Mouse (Mus musculus) heart, embryonic 12.5 days (tissue): ENCODE measurements around the gene 5730480H06Rik. TPM values are rescaled to one million over a fixed set of nuclear protein-coding genes. Genes with fewer than 3 reads are reported as not detected.

Experiments used
- ATAC-seq: fragments of 200-750 bp; cut with Nextera tagmentation; 2 replicates; pipeline ENCODE4 v1.8.0; 2017; ENCODE audit warnings: moderate TSS enrichment, moderate library complexity; ENCODE audit not compliant: insufficient number of reproducible peaks, low FRiP score
- H3K27ac ChIP-seq: fragments of 300-500 bp; sonication (generic); 2 replicates; pipeline ENCODE4 v1.5.1; 2016; ENCODE audit warnings: mild to moderate bottlenecking, moderate library complexity; ENCODE audit not compliant: poor library complexity, severe bottlenecking
- H3K27me3 ChIP-seq: fragments of 300-500 bp; sonication (generic); replicated peaks from 2 replicates; pipeline ENCODE4 v1.6.1; 2016; ENCODE audit warnings: mild to moderate bottlenecking, moderate library complexity
- H3K36me3 ChIP-seq: fragments of 300-500 bp; sonication (generic); 2 replicates; pipeline ENCODE4 v1.6.1; 2016; ENCODE audit warnings: mild to moderate bottlenecking, moderate library complexity
- H3K4me1 ChIP-seq: fragments of 300-500 bp; sonication (generic); replicated peaks from 2 replicates; pipeline ENCODE4 v1.6.1; 2016; ENCODE audit warnings: mild to moderate bottlenecking
- H3K4me2 ChIP-seq: fragments of 300-500 bp; sonication (generic); 2 replicates; pipeline ENCODE4 v1.6.1; 2016; ENCODE audit warnings: mild to moderate bottlenecking, moderate library complexity
- H3K4me3 ChIP-seq: fragments of 300-500 bp; sonication (generic); 2 replicates; pipeline ENCODE4 v1.5.1; 2016; ENCODE audit warnings: mild to moderate bottlenecking
- H3K9ac ChIP-seq: fragments of 300-500 bp; sonication (generic); 2 replicates; pipeline ENCODE4 v1.6.1; 2016; ENCODE audit warnings: mild to moderate bottlenecking, moderate library complexity
- H3K9me3 ChIP-seq: fragments of 300-500 bp; sonication (generic); replicated peaks from 2 replicates; pipeline ENCODE4 v1.6.1; 2016; ENCODE audit warnings: mild to moderate bottlenecking, moderate library complexity
- WGBS: fragments of 180-500 bp; shearing (Covaris S2); methylation state at CpG from one replicate; pipeline ENCODE4 v1.1.7; 2016; 5-methylcytosine and 5-hydroxymethylcytosine counted together
- polyA plus RNA-seq: library from polyadenylated mRNA; unstranded; fragments of >200 nt; fragmentation: Nextera tagmentation; extraction: Ambion mirVana; gene quantifications from 2 replicates; pipeline ENCODE4 v1.2.1, GENCODE M21; 2016

5730480H06Rik gene
- polyA plus RNA-seq, 1 experiment from 2014 or later = 15.8 TPM

GRCm38 (mm10) chr5:48421957-48422356 is 94.2 kb downstream of the 5730480H06Rik start:
- no peaks in the 10 kb centered on the region for H3K9me3 ChIP-seq
- ATAC-seq = no peak
- no peak overlapping the region for H3K27ac ChIP-seq
- H3K4me2 ChIP-seq = no peak overlapping the region
- H3K27me3 ChIP-seq = no peaks in the 10 kb centered on the region
- whole genome bisulfite sequencing = 81% methylated on average over 1 of the region's 1 CpGs
- no peak overlapping the region for H3K9ac ChIP-seq
- H3K36me3 ChIP-seq = no peaks in the 10 kb centered on the region
- no peaks in the 10 kb centered on the region for H3K4me1 ChIP-seq
- no peak overlapping the region for H3K4me3 ChIP-seq

GRCm38 (mm10) chr5:48430459-48430858 is 102.7 kb downstream of the 5730480H06Rik start:
- H3K9ac ChIP-seq = no peak overlapping the region
- no peak for ATAC-seq

GRCm38 (mm10) chr5:48448888-48449287 is 121.1 kb downstream of the 5730480H06Rik start:
- Histone ChIP-seq H3K4me2 (no peak overlapping the region), H3K4me3 (no peak overlapping the region), H3K9ac (no peak overlapping the region), H3K9me3 (no peaks in the 10 kb centered on the region), H3K27ac (no peak overlapping the region), H3K36me3 (no peaks in the 10 kb centered on the region), H3K4me1 (no peaks in the 10 kb centered on the region), H3K27me3 (no peaks in the 10 kb centered on the region)
- 57% methylated on average over 1 of the region's 1 CpGs for WGBS
- no peak for ATAC-seq

More at GRCm38 (mm10) chr5:48430459-48430858, 102.7 kb downstream of the 5730480H06Rik start:
- H3K36me3 ChIP-seq = no peaks in the 10 kb centered on the region
- no peak overlapping the region for H3K4me2 ChIP-seq
- no peaks in the 10 kb centered on the region for H3K4me1 ChIP-seq
- H3K27ac ChIP-seq = no peak overlapping the region
- H3K4me3 ChIP-seq = no peak overlapping the region
- no peaks in the 10 kb centered on the region for H3K27me3 ChIP-seq
- H3K9me3 ChIP-seq = no peaks in the 10 kb centered on the region

- no peak overlapping the region for H3K9ac ChIP-seq
- H3K4me1 ChIP-seq = no peaks in the 10 kb centered on the region
- H3K27ac ChIP-seq = no peak overlapping the region
- no peak overlapping the region for H3K4me2 ChIP-seq
- H3K27me3 ChIP-seq = no peaks in the 10 kb centered on the region
- no peak overlapping the region for H3K4me3 ChIP-seq
- ATAC-seq = no peak
- no peaks in the 10 kb centered on the region for H3K9me3 ChIP-seq
- no peaks in the 10 kb centered on the region for H3K36me3 ChIP-seq
- 52% methylated on average over 2 of the region's 2 CpGs for WGBS
Measured at GRCm38 (mm10) chr5:48460221-48460620, 132.5 kb downstream of the 5730480H06Rik start.
